Mouse (Mus musculus) embryonic facial prominence, embryonic 11.5 days (tissue): Measurements from ENCODE around the gene Iqsec1. TPM values are rescaled to one million over a fixed set of nuclear protein-coding genes. Genes with fewer than 3 reads are reported as not detected.

Source experiments
- ATAC-seq: fragments of 200-750 bp; cut with Nextera tagmentation; replicated peaks from 2 replicates; pipeline ENCODE4 v1.8.0; 2017; ENCODE audit warnings: low read depth; ENCODE audit not compliant: insufficient number of reproducible peaks, low FRiP score, low TSS enrichment
- DNase-seq: peaks from one replicate; pipeline ENCODE4 v3.0.0-alpha.2; 2015; ENCODE audit warnings: low spot score
- H3K27ac ChIP-seq: fragments of 300-500 bp; sonication (generic); replicated peaks from 2 replicates; pipeline ENCODE4 v1.5.1; 2014; ENCODE audit warnings: mild to moderate bottlenecking, low read depth, low read length, control low read depth
- H3K27me3 ChIP-seq: fragments of 300-500 bp; sonication (generic); 2 replicates; pipeline ENCODE4 v1.6.1; 2014; ENCODE audit warnings: mild to moderate bottlenecking, low read length, moderate library complexity, mixed read lengths; ENCODE audit not compliant: control insufficient read depth, insufficient read depth
- H3K36me3 ChIP-seq: fragments of 300-500 bp; sonication (generic); replicated peaks from 2 replicates; pipeline ENCODE4 v1.6.1; 2014; ENCODE audit warnings: low read depth, mild to moderate bottlenecking, low read length, moderate library complexity, mixed read lengths; ENCODE audit not compliant: control insufficient read depth, insufficient read depth
- H3K4me1 ChIP-seq: fragments of 300-500 bp; sonication (generic); 2 replicates; pipeline ENCODE4 v1.6.1; 2014; ENCODE audit warnings: low read length, mixed read lengths; ENCODE audit not compliant: control insufficient read depth, insufficient read depth
- H3K4me2 ChIP-seq: fragments of 300-500 bp; sonication (generic); 2 replicates; pipeline ENCODE4 v1.6.1; 2014; ENCODE audit warnings: low read depth, mild to moderate bottlenecking, control low read depth, low read length, moderate library complexity
- H3K4me3 ChIP-seq: fragments of 300-500 bp; sonication (generic); 2 replicates; pipeline ENCODE4 v1.5.1; 2014; ENCODE audit warnings: low read depth, low read length, control low read depth
- H3K9ac ChIP-seq: fragments of 300-500 bp; sonication (generic); replicated peaks from 2 replicates; pipeline ENCODE4 v1.6.1; 2014; ENCODE audit warnings: mild to moderate bottlenecking, control low read depth, low read length
- H3K9me3 ChIP-seq: fragments of 300-500 bp; sonication (generic); replicated peaks from 2 replicates; pipeline ENCODE4 v1.6.1; 2016; ENCODE audit warnings: mild to moderate bottlenecking, low read length, inconsistent platforms, mixed read lengths; ENCODE audit not compliant: control insufficient read depth
- WGBS: fragments of 180-500 bp; shearing (Covaris S2); extraction: QIAGEN DNeasy Blood & Tissue Kit; methylation state at CpG from one replicate; pipeline ENCODE4 v1.1.7; 2014; 5-methylcytosine and 5-hydroxymethylcytosine counted together
- polyA plus RNA-seq: library from polyadenylated mRNA; unstranded; fragments of >200 nt; fragmentation: Nextera tagmentation; extraction: Ambion mirVana; gene quantifications from 2 replicates; pipeline ENCODE4 v1.2.1, GENCODE M21; 2014

The Iqsec1 gene
- polyA plus RNA-seq, 1 experiment from 2014 or later: 6.1 TPM

DNA sequence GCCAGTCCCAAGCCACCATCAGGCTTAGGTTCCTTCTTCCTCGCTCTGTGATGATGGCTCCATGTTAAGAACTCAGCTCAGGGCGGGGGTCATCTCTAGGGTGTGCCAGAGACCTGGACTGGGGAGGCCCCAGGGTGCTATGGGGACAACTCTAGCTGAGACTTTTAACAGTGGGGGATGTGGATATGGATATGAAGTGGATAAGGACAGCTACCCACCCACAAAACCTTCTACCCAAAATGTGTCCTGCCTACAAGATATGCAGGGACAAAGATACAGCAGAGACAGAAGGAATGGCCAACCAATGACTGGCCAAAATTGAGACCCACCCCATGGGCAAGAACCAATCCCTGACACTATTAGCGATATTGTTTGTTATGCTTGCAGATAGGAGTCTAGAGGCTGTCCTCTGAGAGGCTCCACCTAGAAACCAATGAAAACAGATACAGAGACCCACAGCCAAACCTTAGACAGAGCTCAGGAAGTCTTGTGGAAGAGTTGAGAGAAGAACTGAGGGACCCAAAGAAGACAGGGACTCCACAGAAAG, 19.9 kb upstream of the Iqsec1 start:
- H3K9ac ChIP-seq: no peak overlapping the region
- no peaks in the 10 kb centered on the region for H3K27me3 ChIP-seq
- WGBS: 90% methylated on average over 3 of the region's 3 CpGs
- H3K27ac ChIP-seq: no peak overlapping the region
- no peaks in the 10 kb centered on the region for H3K4me1 ChIP-seq
- H3K36me3 ChIP-seq: no peaks in the 10 kb centered on the region
- no peak overlapping the region for H3K4me3 ChIP-seq
- no peaks in the 10 kb centered on the region for H3K9me3 ChIP-seq
- DNase-seq (no peak), ATAC-seq (no peak)
- H3K4me2 ChIP-seq: no peak overlapping the region

DNA sequence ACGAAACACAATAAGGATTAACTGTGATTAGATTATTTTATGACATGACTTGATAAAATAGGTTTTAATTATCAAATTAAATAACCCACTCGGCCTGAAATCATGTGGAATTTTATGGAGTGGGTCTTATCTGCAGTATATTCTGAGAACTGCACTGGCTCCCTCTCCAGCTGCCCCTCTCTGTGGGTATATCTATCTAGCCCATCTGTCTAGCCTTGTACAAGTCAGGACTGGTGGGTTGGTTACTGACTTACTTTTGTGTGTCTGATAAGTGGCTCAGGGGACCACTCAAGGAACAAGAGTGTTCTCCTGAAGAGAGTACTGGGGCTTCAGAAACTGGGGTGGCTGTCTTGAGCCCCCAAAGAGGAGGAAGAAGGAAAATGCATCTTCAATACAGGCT, 18.7 kb upstream of the Iqsec1 start:
- DNase-seq (no peak), ATAC-seq (no peak)
- no peaks in the 10 kb centered on the region for H3K27me3 ChIP-seq
- 62% methylated on average over 2 of the region's 2 CpGs for WGBS
- H3K27ac ChIP-seq: no peak overlapping the region
- H3K4me2 ChIP-seq: no peak overlapping the region
- no peak overlapping the region for H3K4me3 ChIP-seq
- H3K36me3 ChIP-seq: no peaks in the 10 kb centered on the region
- no peaks in the 10 kb centered on the region for H3K9me3 ChIP-seq
- H3K9ac ChIP-seq: no peak overlapping the region
- no peaks in the 10 kb centered on the region for H3K4me1 ChIP-seq

- 89% methylated on average over 2 of the region's 2 CpGs for WGBS
Measured at GRCm38 (mm10) chr6:91004157-91004556, 15.7 kb upstream of the Iqsec1 start.

DNA sequence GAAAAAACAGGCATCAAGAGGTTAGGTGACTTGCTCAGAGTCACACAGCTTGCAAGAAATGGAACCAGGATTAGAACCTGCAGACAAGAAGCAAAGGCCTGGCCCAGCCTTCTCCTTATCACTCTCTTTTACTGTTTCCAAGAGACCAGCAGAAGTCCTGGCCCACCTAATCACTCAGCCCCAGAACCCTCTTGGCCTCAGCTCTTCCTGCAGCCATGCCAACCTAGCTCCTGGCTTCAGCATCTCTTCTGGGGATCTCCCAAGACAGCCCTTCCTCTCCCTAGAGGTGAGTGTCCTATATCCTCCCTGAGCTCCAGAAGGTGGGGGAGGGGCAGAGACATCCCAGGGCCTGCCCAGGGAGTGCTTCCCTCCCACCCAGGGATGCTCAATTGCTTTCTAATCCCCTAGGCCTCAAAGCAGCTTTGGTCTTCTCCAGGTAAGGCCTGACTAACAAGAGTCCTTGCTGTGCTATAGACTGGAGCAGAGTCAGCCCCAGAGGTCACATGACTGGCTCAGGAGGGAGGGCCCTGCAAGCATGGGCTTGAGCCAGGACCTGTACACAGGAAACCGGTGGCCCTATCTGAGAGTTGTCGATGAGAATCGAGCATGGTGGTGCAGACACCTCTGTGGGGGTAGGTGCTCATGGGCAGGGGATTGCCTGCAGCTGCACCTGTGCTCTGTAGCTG, 15.0 kb upstream of the Iqsec1 start:
- peak; percentile 69; the same call in 1 of the 2 replicates for ATAC-seq
- no peak overlapping the region for H3K4me2 ChIP-seq
- H3K27me3 ChIP-seq: no peaks in the 10 kb centered on the region
- no peak for DNase-seq
- no peaks in the 10 kb centered on the region for H3K36me3 ChIP-seq
- no peak overlapping the region for H3K27ac ChIP-seq
- no peak overlapping the region for H3K4me3 ChIP-seq
- WGBS: 23% methylated on average over 3 of the region's 3 CpGs
- peaks cover 3% of the 10 kb centered on the region; the same call in 1 of the 2 replicates for H3K4me1 ChIP-seq
- H3K9me3 ChIP-seq: no peaks in the 10 kb centered on the region
- no peak overlapping the region for H3K9ac ChIP-seq

More at GRCm38 (mm10) chr6:91004157-91004556, 15.7 kb upstream of the Iqsec1 start:
- no peak overlapping the region for H3K4me2 ChIP-seq
- H3K9me3 ChIP-seq: no peaks in the 10 kb centered on the region
- no peak overlapping the region for H3K27ac ChIP-seq
- H3K4me1 ChIP-seq: peaks cover 3% of the 10 kb centered on the region; the same call in 1 of the 2 replicates
- no peak for ATAC-seq
- no peaks in the 10 kb centered on the region for H3K36me3 ChIP-seq
- no peak overlapping the region for H3K4me3 ChIP-seq
- H3K9ac ChIP-seq: no peak overlapping the region
- no peaks in the 10 kb centered on the region for H3K27me3 ChIP-seq
- no peak for DNase-seq

DNA sequence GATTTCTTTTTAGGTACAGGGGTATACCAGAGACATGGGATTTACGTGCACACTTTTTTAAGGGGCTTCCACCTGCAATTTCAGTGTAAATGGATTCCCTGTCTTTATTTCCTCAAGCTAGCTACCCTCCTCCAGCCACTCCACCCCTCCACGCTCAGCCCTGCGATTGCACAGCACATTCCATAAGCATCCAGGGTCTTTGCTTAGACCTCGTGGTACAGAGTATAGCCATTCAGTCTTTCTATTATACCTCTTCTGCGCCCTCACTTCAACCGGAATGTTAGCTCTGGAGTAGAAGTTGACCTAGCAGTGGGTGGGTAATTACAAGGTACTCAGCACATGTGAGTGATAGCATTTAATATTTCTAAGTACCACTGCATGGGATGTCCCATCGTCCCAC, 13.1 kb upstream of the Iqsec1 start:
- DNase-seq: no peak
- WGBS: 35% methylated on average over 7 of the region's 7 CpGs

GRCm38 (mm10) chr6:91000819-91001525, 12.5 kb upstream of the Iqsec1 start:
- Histone ChIP-seq H3K27me3 (no peaks in the 10 kb centered on the region), H3K4me3 (no peak overlapping the region), H3K9me3 (no peaks in the 10 kb centered on the region), H3K27ac (no peak overlapping the region), H3K9ac (no peak overlapping the region; the same call in 1 of the 2 replicates), H3K4me2 (peak overlapping the region; percentile 2; the same call in 1 of the 2 replicates), H3K4me1 (peaks cover 3% of the 10 kb centered on the region; the same call in 1 of the 2 replicates), H3K36me3 (no peaks in the 10 kb centered on the region)
- WGBS: 9% methylated on average over 15 of the region's 15 CpGs
- peak; percentile 41 for DNase-seq
- ATAC-seq: no peak

More for the DNA sequence above, 13.1 kb upstream of the Iqsec1 start:
- H3K4me2 ChIP-seq: no peak overlapping the region
- H3K9me3 ChIP-seq: no peaks in the 10 kb centered on the region
- H3K36me3 ChIP-seq: no peaks in the 10 kb centered on the region
- no peak for ATAC-seq
- H3K27ac ChIP-seq: no peak overlapping the region
- no peak overlapping the region for H3K4me3 ChIP-seq
- H3K4me1 ChIP-seq: peaks cover 3% of the 10 kb centered on the region; the same call in 1 of the 2 replicates
- H3K27me3 ChIP-seq: no peaks in the 10 kb centered on the region
- no peak overlapping the region for H3K9ac ChIP-seq

DNA sequence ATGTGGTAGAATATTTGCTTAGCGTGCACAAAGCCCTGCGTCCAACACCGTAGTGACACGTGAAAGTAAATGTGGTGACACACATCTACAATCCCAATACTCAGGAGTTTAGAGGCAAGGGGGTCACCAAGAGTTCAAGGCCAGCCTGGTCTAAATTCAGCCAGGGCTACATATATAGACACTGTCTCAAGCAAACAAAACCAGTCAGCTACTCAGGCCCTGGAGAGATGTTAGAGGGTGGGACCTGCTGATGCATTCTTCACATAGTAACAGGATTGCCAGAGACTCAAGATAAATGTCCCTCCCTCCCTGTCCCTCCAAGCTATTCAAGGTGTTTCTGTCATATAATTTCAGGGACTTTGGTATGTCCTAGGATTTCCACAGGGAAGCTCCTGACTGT, 10.7 kb upstream of the Iqsec1 start:
- Histone ChIP-seq H3K27me3 (no peaks in the 10 kb centered on the region), H3K36me3 (no peaks in the 10 kb centered on the region), H3K9me3 (no peaks in the 10 kb centered on the region), H3K4me3 (no peak overlapping the region), H3K4me2 (no peak overlapping the region), H3K27ac (no peak overlapping the region), H3K9ac (no peak overlapping the region), H3K4me1 (peaks cover 3% of the 10 kb centered on the region; the same call in 1 of the 2 replicates)
- no peak for ATAC-seq
- 93% methylated on average over 4 of the region's 4 CpGs for WGBS
- no peak for DNase-seq

- no peaks in the 10 kb centered on the region for H3K9me3 ChIP-seq
- H3K9ac ChIP-seq: no peak overlapping the region
- H3K36me3 ChIP-seq: no peaks in the 10 kb centered on the region
- H3K4me3 ChIP-seq: no peak overlapping the region
- H3K27ac ChIP-seq: no peak overlapping the region
- WGBS: 96% methylated on average over 3 of the region's 3 CpGs
- DNase-seq: no peak
- H3K4me2 ChIP-seq: no peak overlapping the region
- no peak for ATAC-seq
- H3K4me1 ChIP-seq: peaks cover 3% of the 10 kb centered on the region; the same call in 1 of the 2 replicates
- no peaks in the 10 kb centered on the region for H3K27me3 ChIP-seq
Measured at GRCm38 (mm10) chr6:90997025-90997424, 8.5 kb upstream of the Iqsec1 start.
